Mouse (Mus musculus) liver, adult (tissue): ENCODE results near the gene Obsl1.

Source experiments
- GATA4 ChIP-seq: IDR thresholded peaks from 2 replicates; pipeline ENCODE4 v1.6.1; 2014; ENCODE audit warnings: mild to moderate bottlenecking, low read length; ENCODE audit not compliant: insufficient replicate concordance

The Obsl1 gene

GRCm38 (mm10) chr1:75505956-75506831 lies at the start of gene Obsl1:
Obsl1 (minus strand) TSS chr1:75506452.
- no peak for TF ChIP-seq GATA4

- TF ChIP-seq GATA4 = no peak
Observed at GRCm38 (mm10) chr1:75555680-75556079, 49.4 kb upstream of the Obsl1 start.

GRCm38 (mm10) chr1:75550586-75550985 lies 44.3 kb upstream of the Obsl1 start:
- TF ChIP-seq GATA4 = no peak

GRCm38 (mm10) chr1:75549289-75550279 lies 43.3 kb upstream of the Obsl1 start:
- TF ChIP-seq GATA4 = no peak

GRCm38 (mm10) chr1:75548871-75549270 lies 42.6 kb upstream of the Obsl1 start:
- TF ChIP-seq GATA4 = no peak

GRCm38 (mm10) chr1:75548083-75548482 lies 41.8 kb upstream of the Obsl1 start:
- TF ChIP-seq GATA4 = no peak

- TF ChIP-seq GATA4 = no peak
Observed at GRCm38 (mm10) chr1:75547351-75547750, 41.1 kb upstream of the Obsl1 start.

GRCm38 (mm10) chr1:75545965-75546956 lies 40.0 kb upstream of the Obsl1 start, which contains the start of gene Slc4a3:
Slc4a3 (plus strand) TSS chr1:75546266.
- no peak for TF ChIP-seq GATA4

GRCm38 (mm10) chr1:75544351-75544750 lies 38.1 kb upstream of the Obsl1 start:
- no peak for TF ChIP-seq GATA4

GRCm38 (mm10) chr1:75541496-75541895 lies 35.2 kb upstream of the Obsl1 start:
- no peak for TF ChIP-seq GATA4

GRCm38 (mm10) chr1:75538597-75539190 lies 32.4 kb upstream of the Obsl1 start:
- TF ChIP-seq GATA4 = peak; percentile 13; the same call in 1 of the 2 replicates

GRCm38 (mm10) chr1:75537587-75537986 lies 31.3 kb upstream of the Obsl1 start:
- TF ChIP-seq GATA4 = no peak

GRCm38 (mm10) chr1:75533325-75534252 lies 27.3 kb upstream of the Obsl1 start:
- TF ChIP-seq GATA4 = no peak
